Mouse (Mus musculus): ENCODE measurements at regions not wholly inside any gene's neighbourhood (a gene's known extent, or its start where the extent isn't known, plus 50 kb on each side); places are given as distances from the start of the nearest gene placed in this dataset.

DNA sequence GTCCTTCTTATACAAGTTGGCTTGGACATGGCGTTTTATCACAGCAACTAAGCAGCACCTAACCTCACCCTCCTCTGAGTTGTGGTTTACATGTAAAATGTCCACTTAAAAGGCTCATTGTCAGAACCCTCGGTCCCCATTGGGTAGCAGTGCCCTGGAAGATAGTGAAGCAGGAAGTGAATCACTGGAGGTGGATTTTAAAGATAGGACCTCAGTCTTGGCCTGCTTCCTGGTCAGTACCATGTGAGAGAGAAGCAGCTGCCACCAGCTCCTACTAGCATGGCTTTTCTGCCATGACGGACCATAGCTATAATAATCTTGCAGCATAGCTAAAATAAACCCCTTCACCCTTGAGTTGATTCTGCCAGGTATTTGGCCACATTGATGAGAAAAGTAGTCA, 68.1 kb upstream of the Cadm1 start:
- no peak for ATAC-seq (ENCODE audit: low FRiP score, low read depth)
- Histone ChIP-seq H3K4me3 (no peak overlapping the region), H3K27ac (replicated peaks) (no peak overlapping the region), H3K4me1 (replicated peaks) (peaks cover 5% of the 10 kb centered on the region; the same call in 1 of the 2 replicates), H3K9me3 (no peaks in the 10 kb centered on the region), H3K9ac (no peak overlapping the region), H3K4me2 (no peak overlapping the region), H3K36me3 (no peaks in the 10 kb centered on the region), H3K27me3 (no peaks in the 10 kb centered on the region)
- WGBS, result 91% methylated on average over 3 of the region's 3 CpGs

DNA sequence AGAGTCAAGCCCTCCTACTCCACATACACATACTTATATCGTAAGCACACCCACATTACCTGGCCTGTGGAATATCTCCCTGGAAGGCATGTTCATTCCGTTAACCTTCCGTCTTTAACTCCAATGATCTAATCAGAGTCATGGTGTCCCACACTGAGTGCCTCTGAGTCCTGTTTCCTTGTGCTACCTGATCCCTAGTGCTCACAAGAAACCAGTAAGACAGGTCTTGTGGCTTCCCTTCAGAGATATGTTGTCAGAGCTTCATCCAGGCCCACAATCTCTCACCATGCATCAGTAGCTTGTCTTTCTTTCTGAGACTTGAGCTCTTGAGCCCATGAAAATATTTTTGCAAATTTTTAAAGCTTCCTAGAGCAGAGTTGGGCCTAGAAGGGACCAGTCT, 63.2 kb upstream of the Cadm1 start:
- Histone ChIP-seq H3K9ac (no peak overlapping the region), H3K4me1 (replicated peaks) (no peaks in the 10 kb centered on the region; the same call in 1 of the 2 replicates), H3K9me3 (no peaks in the 10 kb centered on the region), H3K4me2 (no peak overlapping the region), H3K36me3 (no peaks in the 10 kb centered on the region), H3K27me3 (no peaks in the 10 kb centered on the region), H3K4me3 (no peak overlapping the region), H3K27ac (replicated peaks) (no peak overlapping the region)
- 97% methylated on average over 3 of the region's 3 CpGs for WGBS
- no peak for ATAC-seq (ENCODE audit: low FRiP score, low read depth)

DNA sequence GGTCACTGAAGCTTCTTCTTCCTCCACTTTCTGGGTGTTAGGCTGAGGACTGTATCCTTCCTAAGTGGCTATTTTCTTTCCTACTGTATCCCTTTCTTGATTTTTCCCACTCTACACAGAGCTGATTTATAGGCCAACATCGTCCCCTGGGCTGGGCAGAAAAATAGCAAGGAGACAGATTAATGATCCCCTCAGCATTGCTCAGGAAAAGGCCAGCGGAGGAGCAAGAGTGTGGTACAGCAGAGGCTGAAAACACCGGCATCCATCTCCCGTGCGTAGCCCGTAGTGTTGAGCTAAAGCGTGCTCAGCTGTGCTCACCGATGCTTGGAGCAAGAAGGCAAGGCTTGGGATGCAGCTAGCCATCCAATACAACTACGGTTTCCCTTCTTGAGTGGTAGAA, 62.2 kb upstream of the Cadm1 start:
- no peak overlapping the region for H3K4me3 ChIP-seq
- H3K4me2 ChIP-seq, result no peak overlapping the region
- no peak overlapping the region for H3K9ac ChIP-seq
- no peaks in the 10 kb centered on the region; the same call in 1 of the 2 replicates for H3K4me1 ChIP-seq (replicated peaks)
- no peaks in the 10 kb centered on the region for H3K27me3 ChIP-seq
- 0 out of 2 replicates have a peak, but pooled peaks have one; percentile 51 for ATAC-seq (ENCODE audit: low FRiP score, low read depth)
- WGBS, result 59% methylated on average over 9 of the region's 9 CpGs
- no peaks in the 10 kb centered on the region for H3K9me3 ChIP-seq
- peak overlapping the region; percentile 30; the same call in 1 of the 2 replicates for H3K27ac ChIP-seq (replicated peaks)
- no peaks in the 10 kb centered on the region for H3K36me3 ChIP-seq

DNA sequence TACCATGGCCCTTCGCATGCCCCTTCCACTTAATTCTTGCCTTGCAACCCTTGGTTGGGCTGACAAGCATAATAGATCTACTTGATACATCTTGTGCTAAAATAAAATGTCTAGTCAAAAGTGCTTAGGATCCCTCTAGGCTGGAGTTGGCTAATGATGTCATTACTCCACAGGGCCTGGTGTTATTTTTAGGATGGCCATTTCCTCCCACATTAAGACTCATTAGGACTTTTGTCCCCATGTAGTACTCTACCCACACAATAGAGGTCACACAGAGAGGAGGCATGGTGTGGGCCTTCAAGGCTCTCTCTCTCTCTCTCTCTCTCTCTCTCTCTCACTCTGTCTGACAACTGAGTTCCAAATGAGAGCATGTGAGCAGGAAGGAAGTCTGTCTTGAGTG, 60.4 kb upstream of the Cadm1 start:
- no peak overlapping the region for H3K27ac ChIP-seq (replicated peaks)
- H3K27me3 ChIP-seq, result no peaks in the 10 kb centered on the region
- WGBS, result 100% methylated on average over 1 of the region's 1 CpGs
- H3K9me3 ChIP-seq, result no peaks in the 10 kb centered on the region
- no peaks in the 10 kb centered on the region for H3K36me3 ChIP-seq
- no peak for ATAC-seq (ENCODE audit: low FRiP score, low read depth)
- H3K4me2 ChIP-seq, result no peak overlapping the region
- no peaks in the 10 kb centered on the region; the same call in 1 of the 2 replicates for H3K4me1 ChIP-seq (replicated peaks)
- no peak overlapping the region for H3K9ac ChIP-seq
- H3K4me3 ChIP-seq, result no peak overlapping the region

DNA sequence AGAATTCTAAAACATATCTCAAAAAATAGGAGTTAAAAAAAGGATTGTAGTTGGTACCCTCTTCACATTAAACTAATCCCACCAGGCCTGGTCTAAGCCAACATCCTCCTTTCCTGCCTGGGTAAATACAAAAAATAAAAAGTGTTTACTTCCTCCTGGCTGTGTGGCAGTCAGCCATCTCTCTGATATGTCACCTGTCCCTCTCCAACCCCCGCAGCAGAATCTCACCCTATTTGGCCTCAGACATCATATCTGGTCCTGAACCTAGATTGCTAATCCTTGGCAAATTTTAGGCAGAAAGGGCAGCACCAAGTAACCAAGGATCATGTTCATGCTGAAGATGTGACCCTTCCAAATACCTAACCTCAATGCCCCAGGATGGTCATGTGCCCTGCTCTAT, 59.2 kb upstream of the Cadm1 start:
- WGBS, result 82% methylated on average over 1 of the region's 1 CpGs
- no peak overlapping the region for H3K27ac ChIP-seq (replicated peaks)
- no peak overlapping the region for H3K4me2 ChIP-seq
- no peaks in the 10 kb centered on the region for H3K27me3 ChIP-seq
- H3K9ac ChIP-seq, result no peak overlapping the region
- H3K4me1 ChIP-seq (replicated peaks), result no peaks in the 10 kb centered on the region; the same call in 1 of the 2 replicates
- no peak overlapping the region for H3K4me3 ChIP-seq
- H3K36me3 ChIP-seq, result no peaks in the 10 kb centered on the region
- no peak for ATAC-seq (ENCODE audit: low FRiP score, low read depth)
- H3K9me3 ChIP-seq, result no peaks in the 10 kb centered on the region

DNA sequence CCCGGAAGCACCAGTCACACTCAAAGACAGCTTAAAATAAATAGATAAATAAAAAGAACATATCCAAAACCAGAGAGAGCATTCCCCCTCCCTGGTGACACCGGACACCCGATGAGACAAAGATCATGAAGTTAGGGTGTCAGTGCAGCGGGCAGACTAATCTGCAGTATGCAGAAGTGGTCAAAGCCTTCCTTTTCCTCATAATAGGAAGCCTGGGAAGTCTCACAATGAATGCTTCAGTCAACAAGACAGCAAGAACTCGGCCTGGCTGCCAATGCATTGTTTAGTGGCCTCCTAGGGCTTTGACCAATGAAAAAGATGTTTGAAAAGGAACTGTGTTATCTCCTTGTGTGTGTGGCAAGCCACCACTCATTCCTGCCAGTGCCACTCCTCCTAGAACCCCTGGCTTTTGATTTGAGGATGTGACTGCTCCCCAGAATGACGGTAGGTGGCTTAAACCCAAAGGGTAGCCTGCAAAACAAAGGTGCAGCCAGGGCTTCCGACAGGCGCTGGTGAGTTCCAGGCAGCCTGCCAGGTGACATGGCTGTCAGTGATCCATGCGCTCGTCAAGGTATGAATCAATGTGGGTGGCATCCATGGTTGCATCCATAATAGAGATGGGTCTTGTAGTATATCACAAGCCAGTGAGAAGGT, 58.1 kb upstream of the Cadm1 start:
- H3K9ac ChIP-seq, result no peak overlapping the region
- no peak overlapping the region for H3K27ac ChIP-seq (replicated peaks)
- H3K36me3 ChIP-seq, result no peaks in the 10 kb centered on the region
- no peak overlapping the region for H3K4me2 ChIP-seq
- H3K4me3 ChIP-seq, result no peak overlapping the region
- ATAC-seq (ENCODE audit: low FRiP score, low read depth), result no peak
- H3K9me3 ChIP-seq, result no peaks in the 10 kb centered on the region
- WGBS, result 25% methylated on average over 10 of the region's 10 CpGs
- no peaks in the 10 kb centered on the region for H3K27me3 ChIP-seq
- no peaks in the 10 kb centered on the region; the same call in 1 of the 2 replicates for H3K4me1 ChIP-seq (replicated peaks)

DNA sequence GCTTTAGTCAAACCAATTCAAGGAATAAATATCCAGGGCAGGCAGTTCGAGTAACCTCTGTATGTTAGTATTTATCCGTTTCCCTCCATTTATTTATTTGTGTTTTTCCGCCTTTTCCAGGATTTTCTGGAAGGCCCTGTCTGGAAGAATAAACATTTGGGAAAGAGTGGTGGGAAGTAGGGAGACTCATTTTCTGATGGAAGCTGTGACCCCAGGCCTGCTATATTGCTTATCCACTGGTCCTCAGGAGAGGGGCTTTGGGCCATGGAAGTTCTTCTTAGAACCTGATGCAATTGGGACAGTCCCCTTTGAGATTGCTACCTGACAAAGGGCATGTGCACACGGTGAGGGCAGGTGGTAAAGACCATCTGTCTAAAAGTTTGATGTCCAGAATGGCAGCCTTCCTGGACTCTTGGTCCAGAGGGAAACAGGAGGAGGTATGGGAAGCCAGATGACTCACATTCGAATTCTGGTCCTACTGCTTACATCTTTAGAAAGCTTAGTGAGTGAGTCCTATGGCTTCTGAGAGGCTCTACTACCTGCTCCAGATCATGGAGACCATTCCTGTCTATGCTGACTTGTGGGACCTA, 56.1 kb upstream of the Cadm1 start:
- no peaks in the 10 kb centered on the region for H3K27me3 ChIP-seq
- no peak overlapping the region for H3K4me2 ChIP-seq
- H3K9me3 ChIP-seq, result no peaks in the 10 kb centered on the region
- H3K36me3 ChIP-seq, result no peaks in the 10 kb centered on the region
- no peaks in the 10 kb centered on the region for H3K4me1 ChIP-seq (replicated peaks)
- no peak overlapping the region for H3K9ac ChIP-seq
- WGBS, result 91% methylated on average over 5 of the region's 5 CpGs
- H3K27ac ChIP-seq (replicated peaks), result no peak overlapping the region
- ATAC-seq (ENCODE audit: low FRiP score, low read depth), result no peak
- no peak overlapping the region for H3K4me3 ChIP-seq

DNA sequence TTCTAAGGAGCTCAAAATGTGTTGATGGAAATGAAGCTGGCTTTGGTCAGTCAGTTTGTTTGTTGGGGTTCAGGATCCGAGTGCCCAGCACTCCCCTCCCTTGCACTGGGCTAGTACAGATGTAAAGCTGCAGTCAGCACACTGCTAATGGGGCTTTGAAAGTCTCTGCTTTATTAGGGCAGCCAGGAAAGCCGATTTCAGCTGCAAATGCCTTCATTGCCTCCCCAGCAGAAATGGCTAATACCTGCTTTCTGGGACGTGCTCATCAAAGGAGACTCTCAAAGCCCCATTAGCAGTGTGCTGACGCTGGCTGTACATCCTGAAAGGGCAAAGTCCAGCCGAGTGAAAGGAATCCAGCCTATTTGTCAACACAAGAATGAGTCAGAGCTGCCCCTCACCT, 55.2 kb upstream of the Cadm1 start:
- Histone ChIP-seq H3K27me3 (no peaks in the 10 kb centered on the region), H3K4me1 (replicated peaks) (no peaks in the 10 kb centered on the region), H3K9ac (no peak overlapping the region), H3K4me2 (no peak overlapping the region), H3K27ac (replicated peaks) (no peak overlapping the region), H3K36me3 (no peaks in the 10 kb centered on the region), H3K9me3 (no peaks in the 10 kb centered on the region), H3K4me3 (no peak overlapping the region)
- ATAC-seq (ENCODE audit: low FRiP score, low read depth), result no peak
- WGBS, result 45% methylated on average over 5 of the region's 5 CpGs

DNA sequence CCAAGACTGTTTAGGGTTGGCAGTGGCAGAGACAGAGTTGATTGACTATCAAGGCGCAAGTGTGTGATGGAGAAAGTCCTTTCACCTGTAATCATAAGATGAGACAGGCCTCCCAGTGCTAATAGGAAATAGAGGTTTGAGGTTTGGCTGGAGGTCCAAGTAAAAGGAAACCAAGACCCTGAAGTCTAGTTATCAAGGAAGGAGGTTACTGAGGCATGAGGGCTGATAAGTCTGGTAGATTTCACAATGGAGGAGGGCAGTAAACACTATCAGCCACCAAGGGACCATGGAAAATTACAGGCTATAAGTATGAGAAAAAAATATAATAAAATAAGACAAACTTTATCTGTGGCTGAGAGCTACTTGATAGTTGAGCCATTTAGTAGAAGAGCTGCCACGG, 52.1 kb upstream of the Cadm1 start:
- ATAC-seq (ENCODE audit: low FRiP score, low read depth), result no peak
- no peaks in the 10 kb centered on the region for H3K4me1 ChIP-seq (replicated peaks)
- H3K4me2 ChIP-seq, result no peak overlapping the region
- H3K36me3 ChIP-seq, result no peaks in the 10 kb centered on the region
- no peaks in the 10 kb centered on the region for H3K9me3 ChIP-seq
- H3K9ac ChIP-seq, result no peak overlapping the region
- WGBS, result 96% methylated on average over 2 of the region's 2 CpGs
- H3K27ac ChIP-seq (replicated peaks), result no peak overlapping the region
- H3K27me3 ChIP-seq, result no peaks in the 10 kb centered on the region
- H3K4me3 ChIP-seq, result no peak overlapping the region
